ENCODE assay signal across 18 mouse cellular contexts in the genomic region with DNA sequence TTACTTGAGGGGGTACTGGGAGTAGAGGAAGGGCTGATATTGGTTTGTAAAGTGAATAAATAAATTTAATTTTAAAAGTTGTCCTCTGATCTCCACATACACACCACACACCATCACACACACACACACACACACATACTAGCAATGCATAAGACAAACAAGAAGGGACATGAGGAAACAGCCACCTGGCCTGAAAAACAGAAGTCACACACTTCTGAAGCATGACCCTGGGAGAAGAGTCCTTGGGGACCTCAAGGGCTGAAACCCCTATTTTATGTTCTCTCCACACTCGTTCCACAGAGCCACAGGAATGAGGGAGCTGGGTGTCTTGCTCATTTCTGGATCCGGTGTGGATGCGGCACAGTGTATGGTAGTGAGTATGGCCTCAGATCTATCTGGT.
"Had no signal": no experiment of that assay in that cellular context is flagged by ENCODE, and none has a peak within 500 bp of the region (broad histone marks: within the 10 kb centered on the region; RNA-seq: fewer than 3 reads in every experiment).

No protein-coding gene starts in this region.

- H3K4me3 ChIP-seq: liver, embryonic 12.5 days; midbrain, embryonic 10.5 days; midbrain, embryonic 13.5 days; midbrain, embryonic 15.5 days; neural tube, embryonic 12.5 days; stomach, embryonic 15.5 days had no signal

- H3K4me2 ChIP-seq: liver, embryonic 12.5 days; lung, embryonic 14.5 days; midbrain, embryonic 13.5 days; midbrain, embryonic 15.5 days; neural tube, embryonic 12.5 days; stomach, embryonic 15.5 days had no signal

- H3K36me3 ChIP-seq: liver, embryonic 12.5 days; midbrain, embryonic 13.5 days; midbrain, embryonic 15.5 days; neural tube, embryonic 12.5 days; stomach, embryonic 15.5 days had no signal

- H3K9ac ChIP-seq: liver, embryonic 12.5 days; liver, embryonic 14.5 days; lung, embryonic 14.5 days; midbrain, embryonic 13.5 days; midbrain, embryonic 15.5 days; neural tube, embryonic 12.5 days; stomach, embryonic 15.5 days had no signal

- H3K9me3 ChIP-seq: liver, embryonic 12.5 days; midbrain, embryonic 10.5 days; midbrain, embryonic 13.5 days; midbrain, embryonic 15.5 days; neural tube, embryonic 12.5 days; stomach, embryonic 15.5 days had no signal

- ATAC-seq: liver, embryonic 12.5 days; midbrain, embryonic 13.5 days; midbrain, embryonic 15.5 days had no signal

- DNase-seq: lung, adult 18-20 months; lung, embryonic 14.5 days; lung, postnatal 10 days; lung, postnatal 4 days; retina, postnatal 1 day; right cerebral cortex, adult 18-20 months; right cerebral cortex, postnatal 25 days; right cerebral cortex, postnatal 4 days; thymus, postnatal 14 days; thymus, postnatal 36 days had no signal

- H3K27ac ChIP-seq: liver, embryonic 12.5 days; liver, embryonic 14.5 days; midbrain, embryonic 10.5 days; midbrain, embryonic 13.5 days; midbrain, embryonic 15.5 days; neural tube, embryonic 12.5 days; stomach, embryonic 15.5 days; stomach, postnatal 0 days had no signal

- H3K27me3 ChIP-seq: midbrain, embryonic 13.5 days; midbrain, embryonic 15.5 days; neural tube, embryonic 12.5 days; stomach, embryonic 15.5 days had no signal
